Mouse (Mus musculus): Measurements from ENCODE around the gene Trp53i11.

DNA sequence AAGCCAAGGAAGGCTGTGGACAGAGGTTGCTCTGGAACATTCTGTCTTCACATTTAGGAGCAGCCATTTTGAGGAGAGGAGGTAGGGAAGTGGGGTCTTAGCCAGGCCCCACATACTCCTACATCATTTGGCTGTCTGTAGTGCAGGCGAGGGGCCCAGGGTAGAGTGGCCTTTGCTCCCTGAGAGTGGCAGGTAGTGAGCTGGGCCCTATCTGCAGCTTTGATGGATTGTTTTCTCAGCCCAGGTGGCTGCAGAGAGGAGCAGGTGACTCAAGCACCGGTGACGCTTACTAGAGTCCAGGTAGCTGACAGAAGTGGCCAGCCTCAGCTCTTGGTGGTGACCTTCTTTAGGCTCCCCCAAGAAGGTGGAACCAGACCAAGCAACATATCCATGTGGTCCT lies 43.2 kb upstream of the Trp53i11 start:
- TF ChIP-seq POLR2A (IDR thresholded peaks at IDR 0.05; ENCODE audit: insufficient read length, low read depth) (no peak), E2F4 (IDR thresholded peaks at IDR 0.05; ENCODE audit: insufficient read depth) (no peak), CEBPB (IDR thresholded peaks at IDR 0.05; ENCODE audit: insufficient read depth, poor library complexity, severe bottlenecking) (no peak), USF1 (IDR thresholded peaks at IDR 0.05; ENCODE audit: low read depth) (no peak), TCF12 (IDR thresholded peaks at IDR 0.05; ENCODE audit: insufficient read depth, poor library complexity, severe bottlenecking) (no peak)

Data from myocyte (in vitro differentiated cells).